Mouse (Mus musculus) mouse trophoblast stem cell (cell line): ENCODE results near the gene Selenos.

Experiments
- in situ Hi-C, 2 experiments: fragments of 300-500 bp; cut with MseI, MboI; formaldehyde crosslinking; loops; 2 replicates in 1 of 2; 3 replicates in 1 of 2; pipeline ENCODE4 v1.15.1; 2025

Selenos gene

DNA sequence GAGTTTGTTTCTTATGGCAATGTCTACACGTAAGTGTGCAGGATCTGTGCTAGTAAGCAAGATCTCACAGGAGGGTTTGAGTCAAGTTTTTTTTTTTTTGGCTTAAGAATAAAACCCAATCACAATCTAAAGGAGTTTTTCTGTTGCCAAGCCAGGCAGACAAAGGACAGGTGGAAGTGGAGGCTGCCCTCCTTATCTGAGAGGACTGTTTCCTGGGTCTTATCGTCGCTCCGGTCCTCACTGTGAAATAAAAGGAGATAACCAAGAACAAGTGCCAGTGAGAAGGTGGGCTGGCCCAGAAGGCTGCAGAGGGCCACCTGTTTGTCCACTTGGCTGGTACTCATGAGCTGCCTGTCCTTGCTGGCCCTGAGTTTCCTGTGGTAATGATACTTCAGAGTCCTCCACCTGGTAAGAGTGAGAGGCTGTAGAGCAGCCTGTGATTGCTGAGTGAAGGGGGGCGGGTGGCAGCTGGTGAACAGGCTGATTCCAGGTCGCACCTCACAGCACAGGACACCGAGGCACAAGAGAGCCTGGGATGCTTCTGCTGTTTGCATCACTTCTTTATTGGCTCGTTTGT lies 37.5 kb downstream of the Selenos start:
- in situ Hi-C loops: loop anchor here in 1 of 2 experiments (25.0 kb wide), 1 partner anchor 545 kb away; no protein-coding TSS in a partner anchor

DNA sequence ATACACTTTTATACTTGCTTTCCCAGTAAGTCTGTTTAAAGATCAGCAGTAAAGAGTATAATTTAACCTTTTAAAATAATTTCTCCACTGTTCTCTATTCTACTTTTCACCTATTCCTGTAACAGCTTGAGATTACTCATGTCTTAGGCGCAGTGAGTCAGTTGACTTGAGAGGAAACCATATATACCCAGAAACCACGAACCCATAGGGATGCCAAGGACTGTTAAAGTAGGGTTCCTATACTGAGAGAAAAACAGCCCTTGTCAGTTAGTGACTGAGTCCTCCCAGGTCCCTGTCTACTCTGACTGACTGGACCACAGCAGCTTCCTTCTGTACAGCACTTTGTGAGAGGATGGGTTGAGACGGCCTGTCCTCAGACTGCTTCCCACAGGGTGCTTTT lies 38.6 kb downstream of the Selenos start:
- in situ Hi-C loops: loop anchor here in 1 of 2 experiments (25.0 kb wide), 1 partner anchor 544 kb away; no protein-coding TSS in a partner anchor

GRCm38 (mm10) chr7:66118796-66119195 lies 39.3 kb downstream of the Selenos start:
- in situ Hi-C loops: loop anchor here in 1 of 2 experiments (25.0 kb wide), 1 partner anchor 544 kb away; no protein-coding TSS in a partner anchor

DNA sequence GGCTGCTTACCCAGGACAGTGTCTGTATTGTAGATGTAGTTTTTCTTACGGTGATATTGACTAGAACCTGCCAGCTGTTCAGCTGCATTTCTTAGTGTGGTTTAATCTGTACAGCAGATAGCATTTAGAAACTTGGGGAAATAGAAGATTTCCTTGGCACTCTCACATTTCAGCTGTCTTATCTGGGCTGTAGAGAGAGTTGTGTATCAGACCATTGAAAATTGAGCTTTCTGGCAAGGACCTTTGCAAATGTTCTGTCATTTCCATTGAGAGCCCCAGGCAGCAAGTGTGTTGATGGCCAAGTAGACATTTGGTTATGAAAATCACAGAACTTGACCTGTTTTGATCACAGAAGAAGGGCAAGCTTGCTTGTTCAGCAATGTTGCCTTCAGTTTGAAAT lies 40.7 kb downstream of the Selenos start:
- in situ Hi-C loops: loop anchor here in 1 of 2 experiments (25.0 kb wide), 1 partner anchor 542 kb away; no protein-coding TSS in a partner anchor

DNA sequence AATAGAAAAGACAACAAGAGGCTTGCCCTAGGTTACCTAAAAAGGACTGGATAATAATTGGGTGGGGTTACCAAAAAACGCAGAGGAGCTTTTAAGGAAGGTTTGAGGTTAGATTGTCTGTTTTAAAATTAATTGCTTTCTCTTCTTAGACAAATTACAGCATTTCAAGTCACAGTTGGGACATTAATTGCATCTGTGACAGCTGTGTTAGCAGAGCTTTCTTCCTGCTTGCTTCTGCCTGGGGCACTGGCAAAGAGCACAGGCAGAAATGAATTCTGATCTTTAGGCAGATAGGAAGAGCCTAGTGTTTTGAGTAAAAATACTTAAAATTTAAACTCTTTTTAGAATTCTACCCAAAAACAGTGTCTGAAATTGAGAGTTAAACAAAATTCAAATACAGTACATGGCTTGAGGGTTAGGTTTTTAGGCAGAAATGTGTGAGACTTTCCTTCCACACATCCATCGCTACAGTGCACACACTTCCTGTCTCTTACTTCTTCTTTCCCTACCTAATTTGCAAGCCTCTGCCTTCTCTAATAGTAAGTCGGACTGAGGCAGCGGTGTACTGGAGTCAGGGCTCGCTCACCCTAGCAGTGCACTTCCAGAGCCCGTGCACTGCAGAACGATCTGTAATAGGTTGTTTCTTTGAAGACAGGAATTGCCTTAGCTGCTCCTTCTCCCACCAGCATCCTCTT lies 41.4 kb downstream of the Selenos start:
- in situ Hi-C loops: loop anchor here in 1 of 2 experiments (25.0 kb wide), 1 partner anchor 541 kb away; no protein-coding TSS in a partner anchor

GRCm38 (mm10) chr7:66124551-66124968 lies 45.1 kb downstream of the Selenos start:
- in situ Hi-C loops: loop anchor here in 1 of 2 experiments (25.0 kb wide), 1 partner anchor 538 kb away; no protein-coding TSS in a partner anchor

- in situ Hi-C loops: no loop called here
These were observed 45.9 kb downstream of the Selenos start for GRCm38 (mm10) chr7:66125368-66125767.

DNA sequence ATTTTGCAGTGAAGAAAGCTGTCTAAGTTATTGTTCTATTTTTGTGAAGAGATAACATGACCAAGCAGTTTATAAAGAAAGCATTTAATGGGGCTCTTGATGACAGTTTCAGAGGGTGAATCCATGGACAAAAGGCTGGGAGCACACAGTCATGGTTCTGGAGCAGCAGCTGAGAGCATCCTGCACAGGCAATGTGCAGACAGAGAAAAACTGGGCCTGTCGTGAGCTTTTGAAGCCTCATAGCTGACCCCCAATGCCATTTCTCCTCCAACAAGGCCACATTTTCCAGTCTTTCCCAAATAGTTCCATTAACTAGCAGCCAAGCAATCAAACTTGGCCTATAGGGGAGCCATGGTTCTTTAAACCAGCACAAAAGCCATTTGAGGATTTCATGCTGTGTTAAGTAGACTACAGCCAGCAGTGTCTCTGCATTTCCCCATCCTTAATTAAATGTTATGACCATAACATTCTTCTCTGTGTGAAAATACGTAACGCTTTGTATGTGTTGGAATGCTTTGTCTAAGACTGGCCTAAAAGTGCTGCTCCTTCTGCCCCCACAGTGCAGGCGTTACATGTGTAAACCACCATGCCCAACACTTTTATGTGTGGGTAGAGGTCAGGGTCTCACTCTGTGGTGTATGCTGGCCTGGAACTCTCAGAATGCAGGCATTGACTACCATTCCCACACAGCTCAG lies 48.6 kb downstream of the Selenos start:
- in situ Hi-C loops: no loop called here

- in situ Hi-C loops: no loop called here
These were observed 49.4 kb downstream of the Selenos start for GRCm38 (mm10) chr7:66128857-66129256.

- in situ Hi-C loops: no loop called here
These were observed 50.8 kb downstream of the Selenos start for GRCm38 (mm10) chr7:66130296-66130695.

GRCm38 (mm10) chr7:66131776-66132421 lies 52.5 kb downstream of the Selenos start:
- in situ Hi-C loops: no loop called here

- in situ Hi-C loops: no loop called here
These were observed 54.7 kb downstream of the Selenos start for GRCm38 (mm10) chr7:66134154-66134553.

- in situ Hi-C loops: no loop called here
These were observed 56.2 kb downstream of the Selenos start for GRCm38 (mm10) chr7:66135644-66136043.

DNA sequence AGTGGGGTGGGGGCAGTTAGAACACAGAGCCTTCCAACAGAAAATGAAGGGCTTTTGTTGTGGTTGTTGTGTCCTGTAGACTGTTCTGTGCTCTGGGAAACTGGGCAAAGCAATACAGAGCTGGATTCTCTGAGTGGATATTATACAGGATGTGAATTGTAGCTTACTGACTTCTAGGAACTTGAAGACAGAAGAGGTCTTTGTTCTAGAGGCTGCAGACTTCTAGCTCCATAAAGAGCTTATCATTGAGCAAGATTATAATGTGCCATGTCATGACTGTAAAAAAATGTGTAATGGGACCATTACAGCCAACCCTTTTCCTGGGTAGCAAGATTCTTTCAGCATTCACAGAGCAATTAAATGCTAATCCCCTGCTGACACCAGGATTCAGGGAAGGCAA lies 56.7 kb downstream of the Selenos start:
- in situ Hi-C loops: no loop called here

GRCm38 (mm10) chr7:66137309-66137708 lies 57.9 kb downstream of the Selenos start:
- in situ Hi-C loops: no loop called here

DNA sequence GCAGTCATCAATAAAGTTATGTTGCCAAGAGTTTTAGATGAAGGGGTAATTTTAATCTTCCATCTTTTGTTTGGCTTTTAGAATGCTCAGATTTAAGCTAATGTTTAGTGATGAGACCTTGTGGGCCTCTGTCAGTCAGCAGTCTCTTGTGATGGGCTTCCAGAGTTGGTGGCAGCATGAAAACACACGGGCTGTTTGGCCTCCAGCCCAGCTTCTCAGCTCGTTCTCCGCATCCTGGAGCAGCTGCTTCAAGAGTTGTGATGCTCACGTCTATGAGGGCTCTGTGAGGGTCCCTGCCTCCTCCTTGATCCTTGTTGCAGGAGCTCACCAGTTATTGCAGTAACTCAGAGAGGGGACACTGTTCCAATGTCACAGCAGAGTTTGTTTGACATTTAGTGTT lies 58.9 kb downstream of the Selenos start:
- in situ Hi-C loops: no loop called here

- in situ Hi-C loops: no loop called here
These were observed 59.4 kb downstream of the Selenos start for GRCm38 (mm10) chr7:66138878-66139277.
